Mouse (Mus musculus) midbrain, embryonic 12.5 days (tissue): Measurements from ENCODE around the gene AW011738. TPM values are rescaled to one million over a fixed set of nuclear protein-coding genes. Genes with fewer than 3 reads are reported as not detected.

Experiments
- ATAC-seq: fragments of 200-750 bp; cut with Nextera tagmentation; 2 replicates; pipeline ENCODE4 v1.8.0; 2017; ENCODE audit warnings: low read depth, moderate TSS enrichment, moderate library complexity; ENCODE audit not compliant: low FRiP score
- H3K27ac ChIP-seq: fragments of 300-500 bp; sonication (generic); replicated peaks from 2 replicates; pipeline ENCODE4 v1.5.1; 2016; ENCODE audit warnings: mild to moderate bottlenecking
- H3K27me3 ChIP-seq: fragments of 300-500 bp; sonication (generic); 2 replicates; pipeline ENCODE4 v1.6.1; 2016; ENCODE audit warnings: mild to moderate bottlenecking
- H3K36me3 ChIP-seq: fragments of 300-500 bp; sonication (generic); 2 replicates; pipeline ENCODE4 v1.6.1; 2016
- H3K4me1 ChIP-seq: fragments of 300-500 bp; sonication (generic); 2 replicates; pipeline ENCODE4 v1.6.1; 2016
- H3K4me2 ChIP-seq: fragments of 300-500 bp; sonication (generic); replicated peaks from 2 replicates; pipeline ENCODE4 v1.6.1; 2016; ENCODE audit warnings: mild to moderate bottlenecking, moderate library complexity
- H3K4me3 ChIP-seq: fragments of 300-500 bp; sonication (generic); 2 replicates; pipeline ENCODE4 v1.5.1; 2016; ENCODE audit warnings: mild to moderate bottlenecking
- H3K9ac ChIP-seq: fragments of 300-500 bp; sonication (generic); replicated peaks from 2 replicates; pipeline ENCODE4 v1.6.1; 2016; ENCODE audit warnings: mild to moderate bottlenecking, moderate library complexity
- H3K9me3 ChIP-seq: fragments of 300-500 bp; sonication (generic); 2 replicates; pipeline ENCODE4 v1.6.1; 2016; ENCODE audit warnings: mild to moderate bottlenecking
- WGBS: fragments of 180-500 bp; shearing (Covaris S2); methylation state at CpG from one replicate; pipeline ENCODE4 v1.1.7; 2016; 5-methylcytosine and 5-hydroxymethylcytosine counted together
- microRNA-seq: library from miRNA; unstranded; fragments of <30 nt; microRNA quantifications from one replicate; pipeline ENCODE4, GENCODE M21; 2017
- polyA plus RNA-seq: library from polyadenylated mRNA; unstranded; fragments of >200 nt; fragmentation: Nextera tagmentation; extraction: Ambion mirVana; gene quantifications from 2 replicates; pipeline ENCODE4 v1.2.1, GENCODE M21; 2016

The AW011738 gene
- polyA plus RNA-seq, 1 experiment from 2014 or later, result 7.6 TPM

GRCm38 (mm10) chr4:156253043-156253442 lies 49.9 kb downstream of the AW011738 start:
- Histone ChIP-seq H3K4me1 (peaks cover 14% of the 10 kb centered on the region; the same call in 1 of the 2 replicates), H3K4me3 (no peak overlapping the region), H3K36me3 (peaks cover 16% of the 10 kb centered on the region), H3K27me3 (peaks cover 30% of the 10 kb centered on the region), H3K9me3 (no peaks in the 10 kb centered on the region), H3K4me2 (no peak overlapping the region), H3K9ac (no peak overlapping the region), H3K27ac (peak overlapping the region; percentile 66)
- WGBS, result 42% methylated on average over 7 of the region's 7 CpGs
- ATAC-seq, result no peak

DNA sequence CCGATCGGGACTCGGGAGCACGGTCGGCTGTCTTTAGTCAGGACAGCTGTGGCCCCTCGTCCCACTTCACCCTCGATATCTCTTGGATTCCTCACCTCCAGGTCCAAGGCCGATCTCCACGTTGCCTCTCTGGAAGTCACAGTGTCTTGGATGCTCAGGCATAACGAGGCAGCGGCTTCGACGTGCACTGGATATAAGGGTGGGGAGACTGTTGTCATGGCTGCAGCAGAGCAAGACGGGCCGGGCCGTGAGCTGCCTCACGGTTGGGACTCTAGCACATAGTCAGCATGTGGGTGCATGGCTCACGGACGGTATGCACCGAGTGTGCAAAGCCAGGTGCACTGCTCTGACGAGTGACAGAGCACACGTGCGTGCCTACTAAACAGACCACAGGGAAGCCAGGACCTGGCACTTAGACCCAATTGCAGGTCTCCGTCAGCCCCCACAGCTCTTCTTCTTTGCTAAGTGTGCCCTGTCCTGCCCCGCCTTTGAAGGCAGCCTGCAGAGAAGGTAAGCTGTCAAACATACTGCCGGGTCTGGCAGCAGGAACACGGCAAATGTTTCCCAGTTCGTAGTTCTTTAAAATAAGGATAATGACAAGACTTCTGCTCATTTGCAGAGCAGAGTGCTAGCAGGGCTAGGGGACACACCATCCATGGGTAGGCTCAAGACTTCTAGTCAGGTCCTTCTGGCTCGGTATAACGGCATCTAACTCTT lies 51.4 kb downstream of the AW011738 start:
- peak overlapping the region; percentile 27 for H3K4me3 ChIP-seq
- 0 out of 2 replicates have a peak overlapping the region, but pooled peaks have one; percentile 11 for H3K27ac ChIP-seq
- H3K36me3 ChIP-seq, result peaks cover 2% of the 10 kb centered on the region; the same call in 1 of the 2 replicates
- peak overlapping the region; percentile 26 for H3K9ac ChIP-seq
- peak overlapping the region; percentile 47 for H3K4me2 ChIP-seq
- H3K4me1 ChIP-seq, result peaks cover 14% of the 10 kb centered on the region; the same call in 1 of the 2 replicates
- peak; percentile 65 for ATAC-seq
- peaks cover 30% of the 10 kb centered on the region for H3K27me3 ChIP-seq
- H3K9me3 ChIP-seq, result no peaks in the 10 kb centered on the region
- 3% methylated on average over 28 of the region's 30 CpGs for WGBS

Small RNA genes within 50 kb of the gene (microRNA-seq; reads per million reads assigned to microRNA genes)
- 6.0 reads per million, percentile 21 among the genes with 10 or more reads in this experiment for gene Mir7658

Other genes with a start within 250 kb of the AW011738 start
- 16.0 and 18.1 TPM in 2 replicates for gene C1qtnf12, start 241.0 kb upstream of the AW011738 start, polyA plus RNA-seq
- 19.1 and 23.0 TPM in 2 replicates for gene B3galt6, start 210.7 kb upstream of the AW011738 start, polyA plus RNA-seq
- gene Sdf4, start 210.4 kb upstream of the AW011738 start, polyA plus RNA-seq, result 120 and 130 TPM in 2 replicates
- 0.52 and 0.77 TPM in 2 replicates for gene Tnfrsf4, start 189.5 kb upstream of the AW011738 start, polyA plus RNA-seq
- 2.2 and 2.4 TPM in 2 replicates for gene Tnfrsf18, start 177.1 kb upstream of the AW011738 start, polyA plus RNA-seq
- gene Ttll10, start 143.9 kb upstream of the AW011738 start, polyA plus RNA-seq, result not detected in 2 replicates
- 59.8 and 60.0 TPM in 2 replicates for gene 9430015G10Rik, start 93.3 kb upstream of the AW011738 start, polyA plus RNA-seq
- 1.1 and 1.2 TPM in 2 replicates for gene Rnf223, start 72.8 kb upstream of the AW011738 start, polyA plus RNA-seq
- gene Agrn, start 5.8 kb upstream of the AW011738 start, polyA plus RNA-seq, result 155 and 160 TPM in 2 replicates
- gene Isg15, start 2.5 kb upstream of the AW011738 start, polyA plus RNA-seq, result 1.3 and 2.0 TPM in 2 replicates
- gene Perm1, start 12.6 kb downstream of the AW011738 start, polyA plus RNA-seq, result 2.0 and 2.1 TPM in 2 replicates
- gene Plekhn1, start 31.6 kb downstream of the AW011738 start, polyA plus RNA-seq, result 29.7 and 31.9 TPM in 2 replicates
- gene Noc2l, start 32.7 kb downstream of the AW011738 start, polyA plus RNA-seq, result 85.2 and 93.7 TPM in 2 replicates
- gene Samd11, start 52.4 kb downstream of the AW011738 start, polyA plus RNA-seq, result 5.2 and 5.6 TPM in 2 replicates
- not detected in 2 replicates for gene Vmn2r-ps159, start 127.8 kb downstream of the AW011738 start, polyA plus RNA-seq